Mouse (Mus musculus) liver, postnatal 0 days (tissue): ENCODE measurements around the gene Hoxd11. TPM values are rescaled to one million over a fixed set of nuclear protein-coding genes. Genes with fewer than 3 reads are reported as not detected.

Experiments used
- ATAC-seq: fragments of 200-750 bp; cut with Nextera tagmentation; 2 replicates; pipeline ENCODE4 v1.8.0; 2017; ENCODE audit warnings: mild to moderate bottlenecking, moderate library complexity
- DNase-seq: peaks from one replicate; pipeline ENCODE4 v3.0.0-alpha.2; 2016
- H3K27ac ChIP-seq: fragments of 300-500 bp; sonication (generic); 2 replicates; pipeline ENCODE4 v1.5.1; 2014; ENCODE audit warnings: antibody characterized with exemption, moderate library complexity, mild to moderate bottlenecking, low read depth
- H3K27me3 ChIP-seq: fragments of 300-500 bp; sonication (generic); 2 replicates; pipeline ENCODE4 v1.6.1; 2014; ENCODE audit warnings: low read length, control low read depth, mixed read lengths; ENCODE audit not compliant: insufficient read depth
- H3K36me3 ChIP-seq: fragments of 300-500 bp; sonication (generic); replicated peaks from 2 replicates; pipeline ENCODE4 v1.6.1; 2014; ENCODE audit warnings: mild to moderate bottlenecking, control low read depth, low read length, moderate library complexity, mixed read lengths; ENCODE audit not compliant: insufficient read depth
- H3K4me1 ChIP-seq: fragments of 300-500 bp; sonication (generic); 2 replicates; pipeline ENCODE4 v1.6.1; 2014; ENCODE audit warnings: antibody characterized with exemption, mild to moderate bottlenecking, control low read depth; ENCODE audit not compliant: insufficient read depth
- H3K4me2 ChIP-seq: fragments of 300-500 bp; sonication (generic); 2 replicates; pipeline ENCODE4 v1.6.1; 2014; ENCODE audit warnings: low read depth, mild to moderate bottlenecking, low read length, moderate library complexity, mixed read lengths
- H3K4me3 ChIP-seq: fragments of 300-500 bp; sonication (generic); 2 replicates; pipeline ENCODE4 v1.5.1; 2014; ENCODE audit warnings: low read depth, low read length
- H3K9ac ChIP-seq: fragments of 300-500 bp; sonication (generic); replicated peaks from 2 replicates; pipeline ENCODE4 v1.6.1; 2014; ENCODE audit warnings: mild to moderate bottlenecking, moderate library complexity
- H3K9me3 ChIP-seq: fragments of 300-500 bp; sonication (generic); 2 replicates; pipeline ENCODE4 v1.6.1; 2016; ENCODE audit warnings: mild to moderate bottlenecking, control low read depth, low read length, mixed read lengths
- CTCF ChIP-seq: sonication (generic); IDR thresholded peaks from 2 replicates; pipeline ENCODE4 v1.5.1; 2016; ENCODE audit warnings: antibody characterized with exemption, low read depth
- EP300 ChIP-seq: IDR thresholded peaks from 2 replicates; pipeline ENCODE4 v1.6.1; 2016; ENCODE audit warnings: antibody characterized with exemption, low read depth, mild to moderate bottlenecking
- WGBS: fragments of 180-500 bp; shearing (Covaris S2); extraction: QIAGEN DNeasy Blood & Tissue Kit; methylation state at CpG from one replicate; pipeline ENCODE4 v1.1.7; 2014; ENCODE audit not compliant: insufficient replicate concordance; 5-methylcytosine and 5-hydroxymethylcytosine counted together
- polyA plus RNA-seq: library from polyadenylated mRNA; unstranded; fragments of >200 nt; fragmentation: Nextera tagmentation; extraction: Ambion mirVana; gene quantifications from 2 replicates; pipeline ENCODE4 v1.2.1, GENCODE M21; 2015

Hoxd11 gene
- polyA plus RNA-seq, 1 experiment from 2014 or later, result not detected

DNA sequence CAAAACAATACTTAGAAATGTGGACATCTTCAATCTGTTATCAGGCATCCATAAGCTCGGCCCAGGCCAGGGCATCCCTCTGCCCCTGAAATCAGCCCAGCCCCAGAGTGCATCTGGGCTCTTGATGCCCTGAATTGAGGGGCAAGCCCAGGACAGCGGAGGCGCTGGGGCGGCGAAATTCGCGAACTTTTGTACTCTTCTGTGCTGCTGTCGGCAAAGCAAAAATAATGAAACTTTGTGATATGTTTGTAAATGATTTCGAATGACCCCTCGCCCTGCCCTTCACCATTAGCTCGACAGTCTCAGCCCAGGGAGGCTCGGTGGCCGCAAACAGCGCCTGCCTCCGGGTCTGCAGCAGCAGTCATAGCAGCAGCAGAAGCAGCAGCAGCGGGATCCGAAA lies 45.8 kb downstream of the Hoxd11 start:
- H3K27ac ChIP-seq, result no peak overlapping the region
- 35% methylated on average over 17 of the region's 17 CpGs for WGBS
- no peak overlapping the region for H3K4me2 ChIP-seq
- peaks cover 92% of the 10 kb centered on the region for H3K27me3 ChIP-seq
- H3K4me1 ChIP-seq, result no peaks in the 10 kb centered on the region
- TF ChIP-seq EP300 (no peak), CTCF (no peak)
- no peak overlapping the region for H3K4me3 ChIP-seq
- no peaks in the 10 kb centered on the region for H3K9me3 ChIP-seq
- ATAC-seq (no peak), DNase-seq (no peak)
- H3K9ac ChIP-seq, result no peak overlapping the region
- H3K36me3 ChIP-seq, result no peaks in the 10 kb centered on the region

GRCm38 (mm10) chr2:74726551-74726950 lies 47.2 kb downstream of the Hoxd11 start, which contains the start of gene Gm28230:
Gene Gm28230 (plus strand): TSS chr2:74726728.
- 0 out of 2 replicates have a peak within 1 kb of the TSS, but pooled peaks have one; percentile 10 for H3K4me3 ChIP-seq
- 45% methylated on average over 5 of the region's 5 CpGs for WGBS
- H3K27me3 ChIP-seq, result peaks cover 94% of the 10 kb centered on the region
- no peak within 1 kb of the TSS for H3K9ac ChIP-seq
- H3K4me1 ChIP-seq, result no peaks in the 10 kb centered on the region
- ATAC-seq (no peak), DNase-seq (no peak)
- TF ChIP-seq CTCF, result no peak
- TF ChIP-seq EP300, result no peak
- H3K27ac ChIP-seq, result no peak within 1 kb of the TSS
- H3K36me3 ChIP-seq, result no peaks in the 10 kb centered on the region
- H3K4me2 ChIP-seq, result 0 out of 2 replicates have a peak within 1 kb of the TSS, but pooled peaks have one; percentile 2
- no peaks in the 10 kb centered on the region for H3K9me3 ChIP-seq

- Histone ChIP-seq H3K9ac (no peak overlapping the region), H3K9me3 (no peaks in the 10 kb centered on the region), H3K36me3 (no peaks in the 10 kb centered on the region), H3K4me1 (no peaks in the 10 kb centered on the region), H3K4me3 (0 out of 2 replicates have a peak overlapping the region, but pooled peaks have one; percentile 10), H3K27me3 (peaks cover 95% of the 10 kb centered on the region), H3K27ac (no peak overlapping the region), H3K4me2 (0 out of 2 replicates have a peak overlapping the region, but pooled peaks have one; percentile 2)
- DNase-seq, result no peak
- TF ChIP-seq EP300 (no peak), CTCF (no peak)
- ATAC-seq, result no peak
- WGBS, result 6% methylated on average over 35 of the region's 43 CpGs
These were observed 47.7 kb downstream of the Hoxd11 start for GRCm38 (mm10) chr2:74726973-74727639.

GRCm38 (mm10) chr2:74727640-74728302 lies 48.4 kb downstream of the Hoxd11 start:
- H3K4me3 ChIP-seq, result no peak overlapping the region
- no peak overlapping the region for H3K4me2 ChIP-seq
- peaks cover 95% of the 10 kb centered on the region for H3K27me3 ChIP-seq
- WGBS, result 7% methylated on average over 25 of the region's 25 CpGs
- H3K36me3 ChIP-seq, result no peaks in the 10 kb centered on the region
- H3K9me3 ChIP-seq, result no peaks in the 10 kb centered on the region
- H3K27ac ChIP-seq, result no peak overlapping the region
- ATAC-seq (no peak), DNase-seq (no peak)
- no peak overlapping the region for H3K9ac ChIP-seq
- TF ChIP-seq EP300, result no peak
- TF ChIP-seq CTCF, result no peak
- H3K4me1 ChIP-seq, result no peaks in the 10 kb centered on the region; the same call in 1 of the 2 replicates

DNA sequence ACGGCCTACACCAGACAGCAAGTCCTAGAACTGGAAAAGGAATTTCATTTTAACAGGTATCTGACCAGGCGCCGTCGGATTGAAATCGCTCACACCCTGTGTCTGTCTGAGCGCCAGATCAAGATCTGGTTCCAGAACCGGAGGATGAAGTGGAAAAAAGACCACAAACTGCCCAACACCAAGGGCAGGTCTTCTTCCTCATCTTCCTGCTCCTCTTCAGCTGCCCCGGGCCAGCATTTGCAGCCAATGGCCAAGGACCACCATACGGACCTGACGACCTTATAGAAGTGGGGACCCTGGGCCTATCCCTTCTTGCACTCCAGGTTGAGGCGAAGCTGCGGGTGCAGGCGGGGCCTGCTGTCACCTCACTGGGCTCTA lies 48.9 kb downstream of the Hoxd11 start:
- Histone ChIP-seq H3K27me3 (peaks cover 95% of the 10 kb centered on the region), H3K27ac (no peak overlapping the region), H3K4me1 (no peaks in the 10 kb centered on the region; the same call in 1 of the 2 replicates), H3K9me3 (no peaks in the 10 kb centered on the region), H3K36me3 (no peaks in the 10 kb centered on the region), H3K9ac (no peak overlapping the region), H3K4me3 (no peak overlapping the region), H3K4me2 (no peak overlapping the region)
- WGBS, result 30% methylated on average over 13 of the region's 13 CpGs
- TF ChIP-seq EP300 (no peak), CTCF (no peak)
- ATAC-seq (no peak), DNase-seq (no peak)

DNA sequence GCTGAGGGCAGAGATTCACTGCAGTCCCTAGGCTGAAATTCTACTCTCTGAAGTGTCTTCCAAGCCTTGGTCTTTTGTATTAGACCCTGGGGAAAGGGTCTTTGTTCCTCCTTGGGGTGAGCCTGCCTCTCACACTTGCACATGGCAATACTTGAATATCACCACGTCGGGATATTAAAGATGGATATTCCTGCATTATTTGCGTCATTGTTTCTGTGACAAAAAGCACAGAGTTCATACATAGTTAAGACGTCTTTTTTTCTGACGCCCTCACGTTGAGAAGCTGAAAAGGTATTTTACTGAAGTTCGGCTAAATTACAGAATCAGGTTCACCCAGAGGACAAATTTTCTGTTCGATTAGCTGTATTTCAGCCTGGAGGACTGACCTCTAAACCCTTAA lies 51.0 kb downstream of the Hoxd11 start:
- TF ChIP-seq CTCF (no peak), EP300 (no peak)
- no peaks in the 10 kb centered on the region for H3K9me3 ChIP-seq
- H3K27me3 ChIP-seq, result peaks cover 95% of the 10 kb centered on the region
- no peak overlapping the region for H3K27ac ChIP-seq
- WGBS, result 34% methylated on average over 8 of the region's 8 CpGs
- H3K4me1 ChIP-seq, result no peaks in the 10 kb centered on the region; the same call in 1 of the 2 replicates
- no peak overlapping the region for H3K9ac ChIP-seq
- DNase-seq, result no peak
- no peak overlapping the region for H3K4me3 ChIP-seq
- no peaks in the 10 kb centered on the region for H3K36me3 ChIP-seq
- no peak for ATAC-seq
- no peak overlapping the region for H3K4me2 ChIP-seq
